Mouse (Mus musculus) limb, embryonic 15.5 days (tissue): Measurements from ENCODE around the gene Terb1. TPM values are rescaled to one million over a fixed set of nuclear protein-coding genes. Genes with fewer than 3 reads are reported as not detected.

Experiments
- ATAC-seq: fragments of 200-750 bp; cut with Nextera tagmentation; 2 replicates; pipeline ENCODE4 v1.8.0; 2017; ENCODE audit warnings: low read depth, moderate TSS enrichment; ENCODE audit not compliant: insufficient number of reproducible peaks, low FRiP score, low TSS enrichment
- H3K27ac ChIP-seq: fragments of 300-500 bp; sonication (generic); 2 replicates; pipeline ENCODE4 v1.5.1; 2015; ENCODE audit warnings: moderate library complexity, mild to moderate bottlenecking, inconsistent platforms
- H3K27me3 ChIP-seq: fragments of 300-500 bp; sonication (generic); 2 replicates; pipeline ENCODE4 v1.6.1; 2015; ENCODE audit warnings: inconsistent platforms
- H3K36me3 ChIP-seq: fragments of 300-500 bp; sonication (generic); 2 replicates; pipeline ENCODE4 v1.6.1; 2015; ENCODE audit warnings: inconsistent platforms
- H3K4me1 ChIP-seq: fragments of 300-500 bp; sonication (generic); 2 replicates; pipeline ENCODE4 v1.6.1; 2015; ENCODE audit warnings: inconsistent platforms
- H3K4me2 ChIP-seq: fragments of 300-500 bp; sonication (generic); 2 replicates; pipeline ENCODE4 v1.6.1; 2015; ENCODE audit warnings: mild to moderate bottlenecking, inconsistent platforms
- H3K4me3 ChIP-seq: fragments of 300-500 bp; sonication (generic); 2 replicates; pipeline ENCODE4 v1.5.1; 2015; ENCODE audit warnings: mild to moderate bottlenecking, inconsistent platforms
- H3K9ac ChIP-seq: fragments of 300-500 bp; sonication (generic); 2 replicates; pipeline ENCODE4 v1.6.1; 2015; ENCODE audit warnings: inconsistent platforms
- H3K9me3 ChIP-seq: fragments of 300-500 bp; sonication (generic); 2 replicates; pipeline ENCODE4 v1.6.1; 2016; ENCODE audit warnings: inconsistent platforms
- WGBS: fragments of 180-500 bp; shearing (Covaris S2); methylation state at CpG from one replicate; pipeline ENCODE4 v1.1.7; 2015; 5-methylcytosine and 5-hydroxymethylcytosine counted together
- polyA plus RNA-seq: library from polyadenylated mRNA; unstranded; fragments of >200 nt; fragmentation: Nextera tagmentation; extraction: Ambion mirVana; gene quantifications from 2 replicates; pipeline ENCODE4 v1.2.1, GENCODE M21; 2015

The Terb1 gene
- polyA plus RNA-seq, 1 experiment from 2014 or later, result 0.42 TPM

DNA sequence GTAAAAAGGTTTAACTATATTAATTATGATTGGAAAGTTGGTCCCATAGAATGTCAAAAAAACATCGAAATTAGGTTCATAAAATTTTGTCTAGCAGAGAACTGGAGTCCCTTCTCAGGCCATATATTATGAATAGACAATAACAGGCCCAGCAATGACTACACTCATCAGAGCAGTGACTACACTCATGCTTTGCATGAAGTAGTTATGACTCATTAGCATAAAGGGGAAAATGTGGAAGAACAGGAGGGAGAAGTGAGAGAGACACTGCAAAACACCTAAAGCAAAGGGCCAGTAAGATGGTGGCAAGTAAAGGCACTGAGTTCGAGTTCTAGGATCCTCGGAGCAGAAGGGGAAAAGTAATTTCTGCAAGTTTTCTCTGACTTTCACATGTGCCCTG, 63.7 kb downstream of the Terb1 start:
- Histone ChIP-seq H3K9ac (no peak overlapping the region), H3K9me3 (no peaks in the 10 kb centered on the region), H3K4me2 (no peak overlapping the region), H3K36me3 (0 out of 2 replicates have a peak, but pooled peaks cover 2% of the 10 kb centered on the region), H3K27ac (no peak overlapping the region), H3K4me1 (peaks cover 12% of the 10 kb centered on the region), H3K27me3 (no peaks in the 10 kb centered on the region), H3K4me3 (no peak overlapping the region)
- 80% methylated on average over 3 of the region's 3 CpGs for WGBS
- ATAC-seq, result no peak

DNA sequence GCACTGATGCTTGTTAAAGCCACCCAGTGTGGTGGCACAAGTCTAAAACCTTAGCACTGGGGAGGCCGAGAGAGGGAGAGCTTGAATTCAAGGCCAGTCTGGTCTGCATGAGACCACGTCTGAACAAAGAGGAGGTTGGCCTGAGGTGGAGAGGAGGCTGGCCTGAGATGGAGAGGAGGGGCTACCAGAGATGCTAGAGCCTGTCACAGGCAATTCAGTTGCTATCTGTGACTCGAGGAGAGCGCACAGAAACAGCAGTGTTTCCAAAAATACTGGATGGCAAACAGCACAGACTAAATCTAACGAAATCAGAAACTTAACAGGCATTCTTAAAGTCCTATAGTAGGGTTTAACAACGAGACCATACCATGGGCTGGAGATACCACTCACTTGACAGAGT, 64.5 kb downstream of the Terb1 start:
- Histone ChIP-seq H3K4me2 (no peak overlapping the region), H3K27ac (no peak overlapping the region), H3K4me3 (no peak overlapping the region), H3K27me3 (no peaks in the 10 kb centered on the region), H3K9ac (no peak overlapping the region), H3K4me1 (peaks cover 14% of the 10 kb centered on the region), H3K36me3 (peaks cover 8% of the 10 kb centered on the region), H3K9me3 (no peaks in the 10 kb centered on the region)
- 55% methylated on average over 6 of the region's 6 CpGs for WGBS
- ATAC-seq, result no peak

GRCm38 (mm10) chr8:104443125-104443679, 66.5 kb downstream of the Terb1 start:
- Histone ChIP-seq H3K36me3 (peaks cover 28% of the 10 kb centered on the region), H3K4me2 (peak overlapping the region; percentile 74; the same call in 1 of the 2 replicates), H3K27ac (no peak overlapping the region), H3K4me1 (peaks cover 14% of the 10 kb centered on the region), H3K27me3 (no peaks in the 10 kb centered on the region), H3K9me3 (no peaks in the 10 kb centered on the region), H3K4me3 (peak overlapping the region; percentile 98), H3K9ac (no peak overlapping the region)
- 63% methylated on average over 7 of the region's 7 CpGs for WGBS
- no peak for ATAC-seq

GRCm38 (mm10) chr8:104442299-104443124, 67.2 kb downstream of the Terb1 start, which contains the start of gene Dync1li2:
Dync1li2 (minus strand) TSS chr8:104443047.
- under 1% methylated on average over 72 of the region's 75 CpGs for WGBS
- Histone ChIP-seq H3K4me2 (peak within 1 kb of the TSS; percentile 74), H3K27ac (peak within 1 kb of the TSS; percentile 85), H3K27me3 (no peaks in the 10 kb centered on the region), H3K4me3 (peak within 1 kb of the TSS; percentile 98), H3K9ac (peak within 1 kb of the TSS; percentile 87), H3K9me3 (no peaks in the 10 kb centered on the region), H3K36me3 (peaks cover 33% of the 10 kb centered on the region), H3K4me1 (peaks cover 14% of the 10 kb centered on the region)
- peak; percentile 81 for ATAC-seq

DNA sequence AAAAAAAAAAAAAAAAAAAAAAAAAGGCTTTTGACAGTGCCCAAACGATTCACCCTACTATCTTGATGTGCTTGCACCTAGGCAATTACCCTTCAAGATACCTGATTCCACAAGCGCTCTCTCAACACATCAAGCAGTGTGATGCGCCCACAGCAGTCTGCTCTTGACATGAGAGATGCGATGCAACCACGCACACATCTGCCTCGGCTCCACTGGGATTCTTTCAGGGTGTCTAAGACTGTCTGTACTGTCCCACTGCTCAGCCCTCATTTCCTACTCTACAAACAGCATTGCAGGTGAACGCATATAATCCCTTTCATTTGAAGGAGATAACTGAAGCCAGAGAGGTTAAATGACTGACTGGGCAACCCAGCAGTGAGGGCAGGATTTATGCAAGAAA, 68.1 kb downstream of the Terb1 start:
- ATAC-seq, result no peak
- 59% methylated on average over 7 of the region's 7 CpGs for whole genome bisulfite sequencing
- H3K27ac ChIP-seq, result no peak overlapping the region

GRCm38 (mm10) chr8:104439461-104439860, 70.2 kb downstream of the Terb1 start:
- Histone ChIP-seq H3K36me3 (peaks cover 60% of the 10 kb centered on the region), H3K4me1 (peaks cover 32% of the 10 kb centered on the region), H3K4me3 (no peak overlapping the region), H3K9me3 (no peaks in the 10 kb centered on the region), H3K27ac (no peak overlapping the region), H3K9ac (no peak overlapping the region), H3K27me3 (no peaks in the 10 kb centered on the region), H3K4me2 (no peak overlapping the region)
- 94% methylated on average over 8 of the region's 8 CpGs for WGBS
- ATAC-seq, result no peak

More for the DNA sequence above, 68.1 kb downstream of the Terb1 start:
- Histone ChIP-seq H3K9me3 (no peaks in the 10 kb centered on the region), H3K27me3 (no peaks in the 10 kb centered on the region), H3K4me3 (peak overlapping the region; percentile 98), H3K9ac (peak overlapping the region; percentile 87), H3K4me1 (peaks cover 18% of the 10 kb centered on the region), H3K36me3 (peaks cover 42% of the 10 kb centered on the region), H3K4me2 (peak overlapping the region; percentile 74)

DNA sequence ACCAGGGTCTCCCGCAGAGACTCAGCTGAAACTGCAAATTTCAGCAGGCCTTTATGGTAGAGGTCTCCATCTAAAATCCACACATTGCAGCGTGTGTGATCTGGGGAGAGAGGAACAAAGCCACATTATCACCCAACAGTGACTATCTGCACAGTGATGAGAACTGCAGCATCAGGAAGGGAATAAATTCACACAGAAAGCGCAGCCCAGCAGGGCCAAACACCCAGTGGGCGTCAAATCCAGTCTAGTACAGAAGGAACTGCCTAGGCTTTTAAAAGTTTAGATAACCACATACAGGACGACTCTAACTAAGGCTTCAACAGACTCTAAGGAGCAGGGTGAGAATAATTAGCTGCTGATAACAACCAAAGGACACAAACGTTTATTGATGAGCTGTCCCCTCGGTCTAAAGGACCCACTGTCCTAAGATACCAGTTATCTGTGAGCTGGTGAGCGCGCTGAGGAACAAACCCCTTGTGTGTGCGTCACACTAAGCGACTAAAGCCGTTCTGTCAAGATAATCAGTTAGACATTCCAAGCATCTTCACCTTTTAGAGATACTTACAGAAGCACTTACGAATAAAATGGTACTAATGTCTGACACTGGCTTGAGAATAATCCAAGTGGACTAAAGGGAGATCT, 72.1 kb downstream of the Terb1 start:
- H3K27me3 ChIP-seq, result no peaks in the 10 kb centered on the region
- peaks cover 77% of the 10 kb centered on the region for H3K36me3 ChIP-seq
- no peak overlapping the region for H3K9ac ChIP-seq
- ATAC-seq, result no peak
- 92% methylated on average over 13 of the region's 13 CpGs for WGBS
- H3K4me3 ChIP-seq, result no peak overlapping the region
- no peaks in the 10 kb centered on the region for H3K9me3 ChIP-seq
- no peak overlapping the region for H3K4me2 ChIP-seq
- no peak overlapping the region for H3K27ac ChIP-seq
- H3K4me1 ChIP-seq, result peaks cover 33% of the 10 kb centered on the region

DNA sequence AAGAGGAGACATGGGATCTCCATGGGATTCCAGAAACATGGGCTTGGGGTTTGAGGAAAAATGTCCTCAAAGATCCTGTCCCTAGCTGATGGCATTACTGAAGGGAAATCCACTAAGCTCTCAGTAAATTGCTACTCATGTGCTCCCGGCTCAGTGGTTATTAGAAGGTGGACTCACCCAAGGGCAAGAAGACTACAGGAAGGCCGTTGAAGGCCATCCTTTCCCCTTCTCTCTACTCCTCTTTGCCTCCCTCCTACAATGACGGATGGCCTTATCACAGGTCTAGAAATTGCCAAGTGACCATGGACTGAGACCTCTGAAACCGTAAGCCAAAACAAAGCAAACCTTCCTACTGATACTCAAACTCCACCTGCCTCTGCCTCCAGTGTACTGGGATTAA, 73.1 kb downstream of the Terb1 start:
- WGBS, result 90% methylated on average over 4 of the region's 4 CpGs
- Histone ChIP-seq H3K36me3 (peaks cover 86% of the 10 kb centered on the region), H3K4me3 (no peak overlapping the region), H3K27ac (peak overlapping the region; percentile 65), H3K9ac (no peak overlapping the region), H3K27me3 (no peaks in the 10 kb centered on the region), H3K4me2 (no peak overlapping the region), H3K4me1 (peaks cover 27% of the 10 kb centered on the region), H3K9me3 (no peaks in the 10 kb centered on the region)
- ATAC-seq, result no peak

DNA sequence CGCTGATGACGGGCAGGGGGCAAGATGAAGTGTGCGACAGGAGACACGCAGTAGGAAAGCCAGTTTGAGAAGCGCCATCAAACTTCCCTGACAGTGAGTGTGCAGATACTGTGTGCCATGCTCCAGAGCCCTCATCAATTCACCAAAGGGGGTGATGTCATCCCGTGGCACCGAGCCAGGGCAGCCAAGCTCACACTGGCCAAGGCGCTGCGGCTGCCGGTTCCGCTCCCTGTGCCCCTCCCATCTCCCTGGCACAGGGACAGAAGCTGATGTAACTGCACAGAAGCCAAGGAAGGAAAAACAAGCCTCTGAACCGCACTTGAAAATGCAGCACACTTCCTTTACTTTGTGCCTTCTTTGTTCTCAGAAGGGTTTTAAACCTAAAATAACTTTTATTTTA, 73.7 kb downstream of the Terb1 start:
- Histone ChIP-seq H3K27ac (peak overlapping the region; percentile 65), H3K27me3 (no peaks in the 10 kb centered on the region), H3K36me3 (peaks cover 90% of the 10 kb centered on the region), H3K4me1 (peaks cover 21% of the 10 kb centered on the region), H3K4me2 (no peak overlapping the region), H3K4me3 (no peak overlapping the region), H3K9ac (no peak overlapping the region), H3K9me3 (no peaks in the 10 kb centered on the region)
- ATAC-seq, result peak; percentile 80
- 37% methylated on average over 12 of the region's 12 CpGs for WGBS

GRCm38 (mm10) chr8:104434826-104435354, 74.8 kb downstream of the Terb1 start:
- Histone ChIP-seq H3K27ac (no peak overlapping the region), H3K9me3 (no peaks in the 10 kb centered on the region), H3K4me3 (no peak overlapping the region), H3K27me3 (no peaks in the 10 kb centered on the region), H3K4me1 (peaks cover 19% of the 10 kb centered on the region), H3K9ac (no peak overlapping the region), H3K4me2 (no peak overlapping the region), H3K36me3 (peaks cover 91% of the 10 kb centered on the region)
- WGBS, result 85% methylated on average over 18 of the region's 18 CpGs
- ATAC-seq, result no peak

DNA sequence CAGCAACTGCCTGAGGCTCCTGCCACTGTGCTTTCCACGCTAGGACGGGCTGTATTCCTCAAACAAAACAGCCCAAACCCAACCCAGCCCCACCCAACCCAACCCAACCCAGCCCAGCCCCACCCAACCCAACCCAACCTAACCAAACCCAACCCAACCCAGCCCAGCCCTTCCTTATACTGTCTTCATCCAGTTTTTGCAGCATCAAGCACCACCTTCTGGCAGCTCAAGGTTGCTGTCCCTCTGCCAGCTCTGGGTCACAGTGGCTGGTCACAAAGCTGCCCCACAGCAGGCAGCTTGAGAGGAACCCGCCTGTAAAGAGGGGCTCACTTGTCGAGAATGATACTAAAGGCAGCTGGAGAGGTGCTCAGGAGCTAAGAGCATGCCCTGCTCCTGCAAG, 75.4 kb downstream of the Terb1 start:
- no peak overlapping the region for H3K27ac ChIP-seq
- ATAC-seq, result no peak
- 73% methylated on average over 4 of the region's 4 CpGs for WGBS

More for the DNA sequence above, 75.4 kb downstream of the Terb1 start:
- no peak overlapping the region for H3K9ac ChIP-seq
- H3K4me1 ChIP-seq, result peaks cover 19% of the 10 kb centered on the region
- H3K4me3 ChIP-seq, result no peak overlapping the region
- no peaks in the 10 kb centered on the region for H3K9me3 ChIP-seq
- peaks cover 91% of the 10 kb centered on the region for H3K36me3 ChIP-seq
- no peaks in the 10 kb centered on the region for H3K27me3 ChIP-seq
- no peak overlapping the region for H3K4me2 ChIP-seq
